Mouse (Mus musculus): Measurements from ENCODE around the gene Tiprl. TPM values are rescaled to one million over a fixed set of nuclear protein-coding genes. Genes with fewer than 3 reads are reported as not detected.

Gene Tiprl
- total and polyA plus RNA-seq, 3 experiments: 36.1 to 82.2 (median 45.7) TPM

- no peak for TF ChIP-seq ELF1 (IDR thresholded peaks at IDR 0.05; ENCODE audit: low read depth, low read length)
- no peak for TF ChIP-seq E2F4 (IDR thresholded peaks at IDR 0.05; ENCODE audit: insufficient replicate concordance, low read depth, low read length)
- no peak for TF ChIP-seq CHD1 (IDR thresholded peaks at IDR 0.05; ENCODE audit: low read depth, low read length)
- no peak for TF ChIP-seq ZC3H11A (IDR thresholded peaks at IDR 0.05; ENCODE audit: low read depth, low read length)
- TF ChIP-seq POLR2A (IDR thresholded peaks at IDR 0.05; ENCODE audit: low read depth, low read length): no peak
- TF ChIP-seq IRF4 (IDR thresholded peaks at IDR 0.05; ENCODE audit: low read depth, low read length): 0 out of 2 replicates have a peak, but pooled peaks have one; percentile 23
- no peak for TF ChIP-seq BHLHE40 (IDR thresholded peaks at IDR 0.05; ENCODE audit: low read depth, low read length)
- no peak for TF ChIP-seq GABPA (IDR thresholded peaks at IDR 0.05; ENCODE audit: insufficient replicate concordance, low read depth, low read length)
- no peak for TF ChIP-seq PAX5 (IDR thresholded peaks at IDR 0.05; ENCODE audit: low read length)
- no peak for TF ChIP-seq UBTF (IDR thresholded peaks at IDR 0.05; ENCODE audit: low read depth, low read length)
- TF ChIP-seq KAT2A (IDR thresholded peaks at IDR 0.05; ENCODE audit: insufficient replicate concordance, low read length): no peak
- TF ChIP-seq MXI1 (IDR thresholded peaks at IDR 0.05; ENCODE audit: low read depth, low read length): no peak
- no peak; the same call in 1 of the 2 replicates for TF ChIP-seq JUND (conservative IDR thresholded peaks at IDR 0.05; ENCODE audit: low read depth, low read length)
- TF ChIP-seq TBP (conservative IDR thresholded peaks at IDR 0.05; ENCODE audit: low read depth, low read length): no peak
- peak; percentile 73 for TF ChIP-seq SMC3 (IDR thresholded peaks at IDR 0.05; ENCODE audit: low read depth, low read length)
- TF ChIP-seq NELFE (IDR thresholded peaks at IDR 0.05; ENCODE audit: low read depth, low read length): no peak
- no peak for TF ChIP-seq TCF12 (IDR thresholded peaks at IDR 0.05; ENCODE audit: low read depth, low read length)
- TF ChIP-seq MEF2A (IDR thresholded peaks at IDR 0.05; ENCODE audit: borderline replicate concordance, low read depth, low read length): no peak
- TF ChIP-seq JUN (IDR thresholded peaks at IDR 0.05; ENCODE audit: insufficient read depth, low read depth, low read length): no peak
- TF ChIP-seq HCFC1 (IDR thresholded peaks at IDR 0.05; ENCODE audit: low read depth, low read length): no peak
- TF ChIP-seq MAZ (IDR thresholded peaks at IDR 0.05; ENCODE audit: low read depth, low read length): 0 out of 2 replicates have a peak, but pooled peaks have one; percentile 52
- TF ChIP-seq ZNF384 (IDR thresholded peaks at IDR 0.05; ENCODE audit: low read depth, low read length): no peak; the same call in 1 of the 2 replicates
- peak; percentile 80 to 89 for TF ChIP-seq CTCF (conservative IDR thresholded peaks at IDR 0.05 in 1 of 2, IDR thresholded peaks at IDR 0.05 in 1 of 2; ENCODE audit: low read depth in 2 of 2, low read length in 2 of 2)
- no peak for TF ChIP-seq MYC (IDR thresholded peaks at IDR 0.05; ENCODE audit: low read depth, low read length)
- TF ChIP-seq USF1 (IDR thresholded peaks at IDR 0.05; ENCODE audit: low read depth, low read length): no peak
- TF ChIP-seq RAD21 (IDR thresholded peaks at IDR 0.05; ENCODE audit: low read depth, low read length): peak; percentile 76
- no peak for TF ChIP-seq ETS1 (conservative IDR thresholded peaks at IDR 0.05; ENCODE audit: low read depth, low read length)
- no peak for TF ChIP-seq NRF1 (IDR thresholded peaks at IDR 0.05; ENCODE audit: low read depth, low read length)
- TF ChIP-seq SIN3A (IDR thresholded peaks at IDR 0.05; ENCODE audit: low read length): no peak
- TF ChIP-seq EP300 (IDR thresholded peaks at IDR 0.05; ENCODE audit: low read length): no peak
- TF ChIP-seq RCOR1 (conservative IDR thresholded peaks at IDR 0.05; ENCODE audit: low read depth, low read length): no peak
- no peak for TF ChIP-seq POLR2AphosphoS2 (IDR thresholded peaks at IDR 0.05; ENCODE audit: low read depth, low read length)
- no peak for TF ChIP-seq CHD2 (IDR thresholded peaks at IDR 0.05; ENCODE audit: low read length)
- TF ChIP-seq ZMIZ1 (IDR thresholded peaks at IDR 0.05; ENCODE audit: low read depth, low read length): no peak
- TF ChIP-seq ZKSCAN1 (IDR thresholded peaks at IDR 0.05; ENCODE audit: borderline replicate concordance, low read depth, low read length): no peak
- in situ Hi-C loops (cut with MboI; ENCODE audit: low pct_ligation_motif_present, low pct_unique_long_range_greater_than_20kb, low sequenced_read_pairs): loop anchor here (5.0 kb wide), 1 partner anchor 60 kb away; no protein-coding TSS in a partner anchor
- Histone ChIP-seq H3K9ac (ENCODE audit: insufficient read depth, low read depth) (no peak overlapping the region), H3K4me2 (ENCODE audit: insufficient read depth, low read depth, poor library complexity, severe bottlenecking) (peak overlapping the region; percentile 57), H3K36me3 (replicated peaks in 1 of 2; ENCODE audit: control insufficient read depth in 1 of 2, insufficient read depth in 1 of 2, low read length in 1 of 2) (no peaks in the 10 kb centered on the region), H3K4me1 (ENCODE audit: control insufficient read depth in 1 of 2, insufficient read depth in 2 of 2) (peaks cover 8 to 50% of the 10 kb centered on the region in 2 experiments), H3K27ac (ENCODE audit: insufficient read depth, low read depth) (no peak overlapping the region), H3K9me3 (replicated peaks; ENCODE audit: low read length) (no peaks in the 10 kb centered on the region), H3K27me3 (replicated peaks) (no peaks in the 10 kb centered on the region), H3K79me2 (replicated peaks; ENCODE audit: control insufficient read depth, extremely low read depth, insufficient read depth, poor library complexity, severe bottlenecking) (no peaks in the 10 kb centered on the region), H3K4me3 (replicated peaks in 1 of 3; ENCODE audit: low read depth in 2 of 3, low read length in 2 of 3, poor library complexity in 1 of 3) (peak overlapping the region; percentile 9 to 62 (median 20))
- peak; percentile 67 for DNase-seq (ENCODE audit: extremely low read depth)
- dilution Hi-C loops (cut with MboI; ENCODE audit: extremely low pct_ligation_motif_present, extremely low pct_unique_long_range_greater_than_20kb, low sequenced_read_pairs): no loop called here
Observed at GRCm38 (mm10) chr1:165252027-165252671, 15.4 kb upstream of the Tiprl start.

All from CH12.LX (cell line).